Mouse (Mus musculus) kidney, adult 8-10 months (tissue): ENCODE results near the gene 4930404H24Rik.
A peak's percentile ranks its signal among the peaks of the same experiment; 100 is the strongest.

Source experiments
- DNase-seq, 2 experiments: peaks; one replicate each; pipeline ENCODE4 v3.0.0; 2022

4930404H24Rik gene

DNA sequence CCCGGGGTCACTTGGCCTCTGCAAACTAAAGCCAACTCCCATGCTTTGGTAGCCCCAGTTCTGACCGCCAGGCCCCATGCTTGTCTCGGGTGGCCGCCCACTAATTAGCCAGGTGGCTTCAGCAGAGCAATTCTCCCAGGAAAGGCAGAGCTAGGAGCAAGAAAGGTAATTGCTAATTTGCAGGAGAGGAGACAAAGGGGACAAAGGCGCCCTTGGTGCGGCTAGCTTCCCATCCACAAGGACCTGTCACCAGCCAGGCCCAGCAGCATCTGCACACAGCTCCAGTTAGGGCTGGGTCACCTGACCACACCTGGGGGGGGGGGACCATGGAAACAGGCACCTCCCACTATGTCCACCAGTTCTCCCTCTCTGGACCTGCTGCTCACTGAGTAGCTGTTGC, 19.0 kb downstream of the 4930404H24Rik start:
- no peak for DNase-seq

DNA sequence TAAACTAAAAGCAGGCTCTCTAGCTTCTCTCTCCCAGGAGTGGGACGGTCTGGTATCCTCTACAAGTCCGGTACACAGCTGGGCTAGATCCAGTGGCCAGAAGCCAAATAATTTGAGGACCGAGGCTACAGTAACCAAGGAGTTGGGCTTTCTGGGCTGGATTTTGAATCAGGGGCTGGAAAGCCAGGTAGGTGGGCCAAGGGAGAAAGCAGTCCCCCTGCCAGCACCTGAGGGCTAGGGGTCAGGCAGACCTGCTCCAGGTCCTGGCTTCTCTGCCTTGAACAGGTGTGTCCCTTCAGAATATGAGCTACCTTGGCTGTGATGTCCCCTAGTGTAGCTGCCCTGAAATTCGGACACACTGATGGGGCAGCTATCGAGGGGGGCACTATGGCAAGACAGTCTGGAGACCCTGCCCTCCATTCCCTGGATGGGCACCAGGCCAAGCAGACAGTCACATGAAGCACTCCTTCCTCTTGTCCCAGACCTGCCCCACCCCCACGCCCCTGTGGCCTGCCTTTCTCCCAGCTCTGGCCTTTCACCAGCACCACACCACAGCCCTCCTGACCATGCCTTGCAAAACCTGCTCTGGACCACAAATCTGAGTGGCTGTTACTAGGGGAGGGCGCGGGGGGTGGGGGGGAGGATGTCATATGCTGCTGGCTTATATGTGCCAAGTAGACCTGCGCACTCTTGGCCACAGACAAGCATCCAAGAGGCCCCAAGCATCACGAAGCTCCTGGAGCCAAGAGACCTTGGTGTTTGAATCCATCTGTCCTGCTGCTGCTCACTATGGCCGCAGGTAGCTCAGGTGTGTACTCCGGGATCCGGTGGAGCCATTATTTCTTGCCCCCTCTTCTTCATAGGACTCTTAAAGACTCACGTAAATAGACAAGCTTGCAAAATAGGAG, 20.1 kb downstream of the 4930404H24Rik start:
- no peak for DNase-seq

DNA sequence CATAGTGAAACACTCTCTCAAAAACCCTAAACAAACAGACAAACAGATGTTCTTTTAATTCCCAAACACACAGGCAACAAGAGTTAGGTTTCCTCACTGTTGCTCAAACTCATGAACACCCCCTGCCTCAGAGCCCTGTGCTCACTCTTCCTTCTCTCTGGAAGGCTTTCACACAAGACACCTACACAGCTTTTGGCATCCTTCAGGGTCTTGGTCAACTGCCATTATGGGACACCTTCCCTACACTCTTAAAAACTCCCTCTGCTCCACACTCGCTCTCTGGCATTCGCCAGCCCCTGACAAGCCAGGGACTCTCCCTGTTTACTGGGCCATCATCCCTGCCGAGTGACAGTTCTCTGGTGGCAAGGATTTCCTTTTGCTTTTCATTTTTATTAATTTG, 21.4 kb downstream of the 4930404H24Rik start:
- no peak for DNase-seq

DNA sequence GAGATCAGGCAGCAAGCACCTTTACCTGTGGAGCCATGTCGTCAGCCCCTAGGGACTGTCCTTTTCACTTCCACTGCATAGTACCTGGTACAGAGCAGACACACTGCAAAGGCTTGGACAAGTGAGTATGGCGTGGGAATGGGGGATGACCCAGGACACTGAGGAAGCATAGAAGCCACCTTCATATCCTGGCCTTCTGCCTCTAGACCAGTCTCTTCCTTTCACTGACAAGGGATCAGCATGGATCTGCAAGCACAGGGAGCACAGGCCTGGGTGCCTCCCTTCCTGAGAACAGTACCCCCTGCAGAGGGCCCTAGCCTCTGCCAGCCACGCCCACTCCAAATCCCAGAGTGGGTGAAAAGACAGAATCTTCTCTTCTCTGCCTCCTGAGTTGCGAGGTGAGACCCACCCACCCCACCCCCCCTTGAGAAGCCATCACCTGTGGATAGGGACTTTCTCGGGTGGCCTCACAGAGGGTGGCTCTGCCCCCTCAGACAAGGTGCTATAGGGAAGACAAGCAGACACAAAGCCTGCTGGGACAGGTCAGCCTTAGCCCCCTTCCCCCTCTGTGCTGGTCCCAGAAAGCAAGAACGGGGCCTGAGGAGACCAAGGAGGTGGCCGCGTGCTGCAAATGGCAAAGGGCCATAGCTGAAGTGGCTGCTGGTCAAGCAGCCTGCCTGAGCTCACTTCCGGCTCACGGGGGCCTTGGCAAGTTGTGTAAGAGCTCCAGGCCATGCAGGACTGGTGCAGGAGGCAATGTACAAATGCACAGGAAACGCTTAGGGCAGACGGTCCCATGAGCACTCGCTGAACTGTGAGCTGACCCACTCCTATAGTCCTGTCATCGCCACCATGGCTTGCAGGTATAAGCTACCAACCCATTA, 22.1 kb downstream of the 4930404H24Rik start:
- peak in 1 of 2 experiments; percentile 34 for DNase-seq

DNA sequence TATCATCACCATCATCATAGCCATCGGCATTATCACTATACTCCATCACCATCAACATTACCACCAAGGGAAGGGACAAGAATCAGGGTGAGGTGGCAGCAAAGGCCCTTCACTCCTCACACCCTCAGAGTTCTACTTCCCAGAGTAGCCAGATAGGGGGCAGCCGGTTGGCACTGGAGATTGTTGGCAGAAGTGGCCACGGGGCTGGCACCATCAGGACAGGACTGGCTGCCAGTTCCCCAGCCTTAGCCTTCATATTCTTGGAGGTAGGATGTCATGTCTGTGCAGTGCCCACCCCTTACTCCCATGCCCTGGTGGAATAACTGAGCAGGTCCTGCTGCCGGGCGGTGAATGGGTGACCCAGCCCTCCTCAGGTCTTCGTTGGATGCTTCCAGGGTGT, 23.0 kb downstream of the 4930404H24Rik start:
- no peak for DNase-seq

DNA sequence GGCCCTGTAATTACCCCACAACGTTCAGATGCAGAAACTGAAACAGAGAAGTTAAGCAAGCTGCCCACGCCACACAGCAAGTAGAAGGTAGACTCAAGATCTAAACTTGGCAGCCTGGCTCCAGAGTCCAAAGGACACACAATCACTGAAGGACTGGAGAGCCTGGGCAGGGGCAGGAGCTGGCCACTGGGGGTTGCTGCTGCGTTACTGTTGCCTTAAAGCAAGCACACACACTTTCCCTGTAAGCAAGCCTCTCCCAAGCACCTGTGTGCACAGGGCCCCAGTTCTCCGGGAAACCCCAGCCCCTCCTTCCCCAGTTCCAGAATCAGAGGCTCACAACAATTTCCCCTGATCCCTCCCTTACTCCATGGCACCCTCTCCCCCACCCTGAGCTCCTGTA, 24.4 kb downstream of the 4930404H24Rik start:
- DNase-seq, result peak; percentile 57 to 58

DNA sequence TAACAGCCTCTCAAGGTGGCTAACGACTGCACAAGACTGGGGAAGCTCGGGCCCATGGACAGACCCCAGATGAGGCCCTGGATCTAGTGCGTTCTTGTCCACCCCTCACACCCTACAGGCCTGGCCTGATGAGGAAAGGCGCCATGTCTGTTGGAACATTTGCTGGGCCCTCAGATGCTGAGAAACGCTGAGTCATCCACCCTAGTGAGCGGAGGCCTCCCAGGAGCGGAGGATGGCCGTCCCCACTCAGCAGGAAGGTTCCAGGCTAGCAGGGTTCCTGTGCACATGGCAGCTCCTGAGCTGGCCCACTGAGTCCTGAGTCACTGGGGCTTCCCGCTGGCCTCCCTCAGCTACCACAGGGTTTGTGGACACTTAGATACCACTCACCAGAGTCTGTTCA, 27.5 kb downstream of the 4930404H24Rik start:
- no peak for DNase-seq

DNA sequence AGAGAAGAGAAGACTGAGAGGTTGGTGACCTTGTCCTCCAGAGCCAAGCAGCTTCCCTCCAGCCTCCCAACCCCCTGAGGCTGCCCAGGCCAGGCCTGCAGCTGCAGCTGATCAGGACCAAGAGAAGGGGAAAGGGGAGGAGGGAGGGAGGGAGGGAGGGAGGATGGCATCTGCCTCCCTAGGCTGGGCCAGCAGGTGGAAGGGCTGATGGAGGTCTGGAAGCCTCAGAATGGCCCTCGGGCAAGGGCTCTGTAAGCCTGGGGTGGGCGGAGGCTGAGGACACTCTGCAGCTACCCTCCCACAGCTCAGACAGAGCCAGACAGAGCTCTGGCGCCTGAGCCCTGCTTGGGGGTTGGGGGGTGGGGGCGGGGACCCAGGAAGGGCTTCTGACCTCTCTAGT, 29.7 kb downstream of the 4930404H24Rik start:
- DNase-seq, result no peak

DNA sequence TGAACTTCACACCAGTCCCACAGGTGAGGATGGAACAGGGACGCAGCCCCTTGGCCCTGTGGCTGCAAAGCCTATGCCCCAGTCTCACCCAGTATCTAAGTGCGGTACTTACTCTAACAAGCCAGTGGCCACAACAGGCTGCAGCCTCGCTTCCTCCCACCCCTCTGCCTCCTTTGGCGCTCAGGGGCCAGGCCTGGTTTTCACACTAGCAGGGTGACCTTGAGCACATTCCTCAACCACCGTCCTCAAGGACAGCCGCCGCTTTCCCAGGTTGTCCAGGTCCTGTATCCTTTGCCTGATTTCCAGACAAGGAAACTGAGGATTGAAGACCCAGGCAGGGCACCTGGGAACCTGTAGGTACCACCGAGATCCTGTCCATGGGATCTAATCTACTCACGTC, 30.6 kb downstream of the 4930404H24Rik start:
- no peak for DNase-seq

DNA sequence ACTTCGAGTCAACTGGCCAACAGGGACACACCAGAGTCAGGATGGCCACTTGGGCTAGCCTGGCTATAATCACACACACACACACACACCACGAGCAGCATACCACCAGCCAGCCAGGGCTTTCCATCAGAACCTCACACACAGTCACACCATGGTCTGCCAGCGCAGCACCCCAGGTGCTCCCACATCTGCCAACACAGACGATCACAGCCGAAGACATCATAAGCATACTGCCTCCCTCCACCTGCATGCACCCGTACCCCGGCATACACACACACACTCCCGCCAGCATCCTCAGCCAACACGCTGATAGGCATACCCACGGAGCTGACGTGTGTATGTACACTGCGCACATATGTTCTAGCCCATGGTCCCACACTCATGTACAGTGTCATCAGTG, 31.1 kb downstream of the 4930404H24Rik start:
- no peak for DNase-seq

DNA sequence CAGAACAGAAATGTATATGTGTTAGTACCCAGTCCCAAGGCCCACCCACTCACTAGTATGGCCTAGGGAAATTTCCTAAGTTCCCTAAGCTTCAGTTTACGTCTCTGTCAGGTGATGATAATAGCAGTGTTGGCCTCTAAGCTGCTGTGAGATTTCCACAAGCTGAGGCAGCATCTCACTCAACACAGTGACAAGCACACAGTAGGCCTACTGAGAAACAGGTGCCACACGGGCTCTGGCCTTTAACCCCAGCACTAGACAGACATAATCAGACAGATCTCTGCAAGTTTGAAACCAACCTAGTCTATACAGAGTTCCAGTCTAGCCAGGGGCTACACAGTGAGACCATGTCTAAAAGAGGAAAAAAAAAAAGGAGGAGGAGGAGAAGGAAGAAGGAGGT, 32.1 kb downstream of the 4930404H24Rik start:
- DNase-seq, result no peak

DNA sequence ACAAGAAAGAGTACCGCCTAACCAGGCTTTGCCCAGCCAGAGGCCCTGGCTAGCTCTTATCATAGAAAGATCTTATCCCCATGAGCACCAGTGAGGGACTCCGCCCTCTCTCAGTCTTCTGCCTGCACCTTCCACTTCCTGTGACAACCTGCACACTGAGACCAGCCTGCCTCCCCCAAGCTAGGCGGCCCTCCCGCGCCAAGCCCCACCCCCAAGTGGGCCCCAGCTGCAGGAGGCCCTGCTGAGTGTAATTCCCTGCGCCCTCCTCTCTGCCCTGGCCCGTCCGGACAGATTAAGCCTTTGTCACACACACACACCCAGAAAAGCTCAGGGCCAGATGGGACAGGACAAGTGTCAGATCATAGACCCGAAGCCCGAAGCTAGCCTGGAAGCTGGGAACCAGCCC, 33.3 kb downstream of the 4930404H24Rik start:
- no peak for DNase-seq

DNA sequence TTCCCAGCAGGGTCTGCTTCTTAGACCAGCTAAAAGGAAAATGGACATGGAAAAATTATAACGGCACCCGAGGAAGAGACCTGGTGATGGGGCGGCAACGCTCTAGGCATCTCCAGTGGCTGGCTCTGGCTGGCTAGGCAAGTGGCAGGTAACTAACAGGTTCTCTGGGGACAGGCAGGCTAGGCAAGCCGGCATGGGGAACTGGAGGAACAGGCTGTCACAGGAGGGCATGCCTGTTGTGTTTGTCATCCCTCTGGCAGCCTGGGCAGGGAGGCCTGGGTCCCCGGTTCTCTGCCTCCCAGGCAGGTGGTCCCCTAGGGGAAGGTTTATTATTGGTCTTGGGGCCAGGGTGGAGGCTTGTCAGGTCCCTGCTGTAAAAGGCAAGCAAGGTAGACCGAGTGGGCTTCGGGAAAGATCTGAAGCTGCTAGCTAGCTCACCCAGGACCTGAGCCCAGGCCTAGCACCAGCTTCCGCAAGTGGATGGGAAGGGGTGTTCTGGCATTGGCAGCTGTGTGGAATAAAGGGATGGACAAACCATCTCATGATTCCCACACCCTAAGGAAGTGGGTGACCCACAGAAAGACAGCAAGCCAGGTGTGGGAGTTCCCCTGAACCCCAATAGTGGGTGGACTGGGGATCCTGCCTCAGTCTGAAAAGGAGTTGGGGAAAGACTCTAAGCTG, 34.4 kb downstream of the 4930404H24Rik start:
- no peak for DNase-seq

DNA sequence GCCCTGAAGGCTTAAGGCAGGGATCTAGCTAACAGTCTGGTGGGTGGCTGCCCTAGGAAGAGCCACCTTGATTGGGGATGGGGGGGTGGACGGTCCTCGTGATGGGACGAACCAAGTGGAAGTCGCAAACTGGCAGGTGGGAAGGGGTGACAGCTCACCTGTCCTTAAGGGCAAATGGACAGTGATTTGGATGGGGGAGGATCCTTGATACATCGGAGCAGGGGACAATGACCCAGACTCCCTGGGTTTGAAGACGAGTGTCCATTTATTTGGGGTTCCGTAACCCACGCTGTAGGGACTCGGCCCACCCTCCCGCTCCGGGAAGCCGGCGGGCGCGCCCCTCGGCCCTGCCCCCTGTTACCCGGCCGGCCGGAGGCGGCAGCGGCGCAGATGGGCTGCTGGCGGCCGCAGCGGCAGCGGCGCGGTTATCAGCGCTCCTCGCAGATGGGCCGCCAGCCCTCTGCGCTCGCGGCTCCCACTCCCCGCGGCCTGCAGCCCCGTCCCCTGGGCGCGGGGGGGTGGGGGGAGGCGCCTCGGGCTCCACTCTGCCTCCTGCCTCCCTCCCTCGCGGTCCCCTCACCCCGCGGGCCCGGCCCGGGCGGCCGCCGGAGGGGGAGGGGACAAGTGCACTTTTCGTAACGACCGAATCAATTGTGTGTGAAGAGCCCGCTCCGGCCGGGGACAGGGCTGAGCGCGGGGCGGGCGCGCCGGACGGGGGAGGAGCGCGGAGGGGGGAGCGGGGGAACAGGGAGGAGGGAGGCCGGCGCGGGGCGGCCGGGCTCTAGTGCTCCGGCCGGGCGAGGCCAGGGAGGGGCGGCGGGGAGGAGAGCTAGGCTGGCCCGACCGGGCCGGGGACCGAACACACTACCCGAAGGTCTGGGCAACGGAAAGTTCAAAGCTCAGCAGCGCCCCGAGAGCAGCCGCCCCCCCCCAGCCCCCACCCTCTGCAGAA, 35.3 kb downstream of the 4930404H24Rik start:
- DNase-seq, result no peak

DNA sequence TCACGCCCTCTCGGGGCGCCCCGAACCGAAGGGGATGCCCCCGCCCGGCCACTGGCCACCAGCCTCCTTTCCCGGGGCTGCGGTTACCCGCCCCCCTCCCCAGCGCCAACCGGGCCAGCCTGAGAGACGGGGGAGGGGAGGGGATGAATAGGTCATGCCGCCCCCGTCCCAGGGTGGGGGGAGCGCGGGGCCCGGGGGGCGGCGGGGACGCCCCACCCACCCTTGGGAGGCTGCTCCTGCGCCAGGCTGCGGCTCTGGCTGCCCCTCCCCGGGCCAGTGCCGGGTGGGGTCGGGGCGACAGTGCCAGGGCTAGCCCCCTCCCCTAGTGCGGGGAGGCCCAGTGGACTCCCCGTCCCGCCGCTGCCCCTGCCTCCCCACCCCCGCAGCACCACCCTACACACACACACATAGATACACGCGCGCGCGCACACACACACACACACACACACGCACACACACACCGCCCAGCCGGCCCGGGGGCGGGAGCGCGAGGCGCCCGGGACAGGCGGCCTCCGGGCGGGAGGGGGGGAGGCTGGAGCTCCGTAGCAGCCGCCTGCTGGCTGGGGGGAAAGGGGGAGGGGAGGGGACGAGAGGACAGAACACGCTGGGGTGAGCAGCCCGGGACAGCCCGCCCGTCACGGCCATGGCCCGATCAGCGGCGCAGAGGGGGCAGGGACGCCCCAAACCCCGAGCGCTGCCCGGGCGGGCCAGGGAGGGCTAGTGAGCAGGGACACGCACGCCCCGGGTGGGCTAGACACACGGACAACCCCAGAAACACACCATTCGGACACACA, 36.2 kb downstream of the 4930404H24Rik start:
- DNase-seq, result no peak

DNA sequence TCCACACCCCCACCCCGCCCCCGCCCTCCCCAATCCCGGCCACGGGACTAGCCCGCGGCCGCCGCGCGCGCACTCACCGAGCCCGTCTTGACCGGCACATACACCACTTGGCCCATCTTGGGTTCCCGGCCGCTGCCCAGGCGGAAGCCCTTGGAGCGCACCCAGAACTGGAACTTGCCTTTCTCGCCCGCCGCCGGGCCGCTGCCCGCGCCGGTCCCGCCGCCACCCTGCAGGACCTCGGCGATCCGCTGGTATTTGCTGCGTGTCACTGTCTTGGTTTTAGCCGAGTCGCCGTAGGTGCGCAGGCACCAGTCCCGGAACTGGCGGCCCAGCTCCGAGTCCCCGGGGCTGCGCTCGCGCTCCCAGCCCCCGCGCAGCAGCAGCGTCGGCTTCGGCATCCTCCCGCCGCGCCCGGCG, 36.8 kb downstream of the 4930404H24Rik start:
- peak in 1 of 2 experiments; percentile 33 for DNase-seq

DNA sequence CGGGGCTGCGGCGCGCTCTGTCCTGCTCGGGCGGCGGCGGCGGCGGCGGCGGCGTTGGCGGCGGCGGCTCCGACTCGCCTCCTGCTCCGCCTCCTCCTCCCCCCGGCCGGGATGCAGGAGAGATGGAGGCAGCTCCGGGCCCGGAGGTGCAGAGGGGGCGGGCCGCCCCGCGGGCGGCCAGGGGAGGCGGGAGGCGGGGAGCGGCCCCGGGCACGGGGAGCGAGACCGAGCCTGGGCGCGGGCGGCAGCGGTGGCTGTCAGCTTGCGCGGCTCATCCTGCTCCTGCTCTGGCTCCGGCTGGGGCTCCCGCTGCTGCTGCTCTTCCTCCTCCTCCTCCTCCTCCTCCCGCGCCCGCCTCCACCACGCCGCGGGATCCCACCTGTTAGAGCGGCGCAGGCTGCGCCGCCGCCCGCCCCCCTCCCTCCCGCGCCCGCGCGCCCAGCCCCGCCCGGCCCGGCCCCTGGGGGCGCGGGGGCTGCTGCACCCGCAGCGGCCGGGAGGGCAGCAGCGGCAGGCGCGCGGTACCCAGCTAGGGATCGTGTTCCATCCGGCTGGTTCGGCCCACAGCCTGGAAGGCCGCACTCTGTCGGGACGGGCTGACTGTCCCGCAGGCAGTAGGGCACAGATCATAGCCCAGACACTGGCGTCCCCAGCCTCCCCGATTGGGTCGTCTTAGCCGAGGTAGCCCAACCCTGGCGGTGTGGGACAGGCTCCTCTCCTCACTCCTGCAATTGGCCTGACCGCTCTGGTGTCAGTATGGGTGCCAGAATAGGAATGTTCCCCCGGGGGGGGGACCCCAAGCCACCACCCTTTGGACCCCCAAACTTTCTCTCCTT, 37.6 kb downstream of the 4930404H24Rik start, which contains the start of gene Nol4l:
Gene Nol4l, minus strand, starts transcription at position 41 of the 836 bp plus-strand sequence.
- no peak for DNase-seq

DNA sequence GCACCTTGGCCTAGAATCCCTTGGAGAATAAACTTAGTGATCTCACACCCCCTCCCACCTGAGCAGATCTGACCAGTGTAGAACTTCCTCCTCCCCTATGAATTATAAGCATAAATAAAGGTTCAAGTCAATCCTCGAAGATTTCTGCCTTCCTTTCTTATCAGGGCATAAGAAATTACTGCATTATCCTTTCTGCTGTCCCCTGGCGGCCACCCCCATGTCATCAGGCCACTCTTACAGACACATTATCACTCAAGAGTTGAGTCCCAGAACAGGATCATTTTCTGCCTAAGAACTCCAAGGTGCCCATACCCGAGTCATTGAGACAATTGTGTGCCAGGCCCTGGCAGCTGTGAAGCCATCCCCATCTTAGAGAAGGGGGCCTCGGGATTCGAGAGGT, 38.4 kb downstream of the 4930404H24Rik start:
- no peak for DNase-seq

DNA sequence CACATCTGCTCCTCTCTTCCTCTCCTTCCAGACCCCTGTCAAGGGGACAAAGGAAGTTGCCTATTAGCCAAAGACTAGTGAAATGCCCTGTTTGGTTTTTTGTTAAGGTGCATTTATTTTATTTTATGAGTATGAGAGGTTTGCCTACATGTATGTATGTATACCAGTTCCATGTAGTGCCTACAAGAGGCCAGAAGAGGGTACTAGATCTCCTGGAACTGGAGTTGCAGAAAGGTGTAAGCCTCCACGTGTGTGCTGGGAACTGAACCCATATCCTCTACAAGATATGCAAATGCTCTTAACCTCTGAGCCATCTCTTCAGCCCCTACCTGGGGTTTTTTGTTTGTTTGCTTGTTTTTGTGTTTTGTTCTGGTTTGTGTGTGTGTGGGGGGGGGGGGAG, 41.4 kb downstream of the 4930404H24Rik start:
- DNase-seq, result no peak

DNA sequence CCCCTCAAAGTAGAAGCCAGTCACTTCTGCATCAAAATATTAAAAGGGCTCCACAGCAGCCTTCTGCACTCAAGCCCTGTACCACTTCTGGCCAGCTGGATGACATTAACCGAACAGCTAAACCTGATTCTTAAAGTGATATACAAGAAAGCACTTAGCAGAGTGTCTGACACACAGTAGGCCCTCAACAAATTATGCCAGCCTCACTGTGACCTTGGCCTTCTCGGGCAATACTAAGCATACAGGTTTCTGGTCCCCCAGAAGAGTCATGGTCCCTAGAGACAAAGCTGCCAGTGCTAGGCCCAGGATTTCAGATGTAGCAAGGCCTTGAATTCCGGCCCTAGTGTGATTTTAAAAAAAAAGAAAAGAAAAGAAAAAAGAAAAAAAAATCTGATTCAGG, 46.3 kb downstream of the 4930404H24Rik start:
- DNase-seq, result no peak
